12 mouse cellular contexts compared by ENCODE assay signal in genomic region chr1:83101891-83102290, GRCm38 (mm10). TPM values are rescaled to one million over a fixed set of nuclear protein-coding genes. Genes with fewer than 3 reads are reported as not detected.
A peak's percentile ranks its signal among the peaks of the same experiment; 100 is the strongest.
DNase-seq lines count a peak whose midpoint lies in the region; ATAC-seq and TF ChIP-seq lines count a peak whose summit lies in the region.
"Had no signal": no experiment of that assay in that cellular context is flagged by ENCODE, and none has a peak within 500 bp of the region (broad histone marks: within the 10 kb centered on the region; RNA-seq: fewer than 3 reads in every experiment).

No protein-coding gene starts in this region.

- H3K9ac ChIP-seq in lung, embryonic 15.5 days = no peak overlapping the region
- H3K9ac ChIP-seq in kidney, postnatal 0 days (ENCODE audit: low read depth, low read length) = no peak overlapping the region
- H3K9ac ChIP-seq: liver, embryonic 14.5 days had no signal

- TF ChIP-seq POLR2A in lung, adult 2 months (IDR thresholded peaks at IDR 0.05; ENCODE audit: borderline replicate concordance, extremely low read depth, low read depth, low read length) = no peak

- H3K9me3 ChIP-seq in lung, embryonic 15.5 days = no peaks in the 10 kb centered on the region
- H3K9me3 ChIP-seq in kidney, postnatal 0 days (replicated peaks; ENCODE audit: low read length) = no peaks in the 10 kb centered on the region

- no peaks in the 10 kb centered on the region for H3K27me3 ChIP-seq in lung, embryonic 15.5 days
- H3K27me3 ChIP-seq in kidney, postnatal 0 days (ENCODE audit: insufficient read depth, low read length) = no peaks in the 10 kb centered on the region

- H3K4me1 ChIP-seq in lung, embryonic 15.5 days = peaks cover 7% of the 10 kb centered on the region; the same call in 1 of the 2 replicates
- no peaks in the 10 kb centered on the region; the same call in 1 of the 2 replicates for H3K4me1 ChIP-seq in lung, adult 2 months (ENCODE audit: control insufficient read depth, insufficient read depth, low read length)
- no peaks in the 10 kb centered on the region for H3K4me1 ChIP-seq in kidney, postnatal 0 days (replicated peaks; ENCODE audit: insufficient read depth, low read length)

- H3K27ac ChIP-seq in lung, embryonic 15.5 days = 0 out of 2 replicates have a peak overlapping the region, but pooled peaks have one; percentile 10
- H3K27ac ChIP-seq in kidney, postnatal 0 days = no peak overlapping the region
- H3K27ac ChIP-seq: liver, embryonic 14.5 days had no signal

- ATAC-seq in lung, embryonic 15.5 days (ENCODE audit: borderline replicate concordance, extremely low read depth, low FRiP score, low TSS enrichment) = no peak
- no peak for ATAC-seq in kidney, postnatal 0 days (replicated peaks; ENCODE audit: low FRiP score, low read depth)

- no peaks in the 10 kb centered on the region for H3K36me3 ChIP-seq in lung, embryonic 15.5 days
- no peaks in the 10 kb centered on the region for H3K36me3 ChIP-seq in kidney, postnatal 0 days (ENCODE audit: insufficient read depth, low read length)

- intact Hi-C loops in heart, postnatal 14 days (cut with DNase I) = no loop called here

- no peak overlapping the region for H3K4me2 ChIP-seq in lung, embryonic 15.5 days
- H3K4me2 ChIP-seq in kidney, postnatal 0 days (ENCODE audit: low read length) = no peak overlapping the region

- no peak for TF ChIP-seq CTCF in lung, adult 2 months (IDR thresholded peaks at IDR 0.05; ENCODE audit: insufficient read depth, low read length)
- TF ChIP-seq CTCF in kidney, postnatal 0 days (IDR thresholded peaks at IDR 0.05; ENCODE audit: low read depth) = no peak

- no peak overlapping the region for H3K4me3 ChIP-seq in lung, embryonic 15.5 days
- H3K4me3 ChIP-seq in lung, adult 2 months (replicated peaks; ENCODE audit: extremely low read depth, low read depth, low read length) = no peak overlapping the region
- no peak overlapping the region for H3K4me3 ChIP-seq in kidney, postnatal 0 days (replicated peaks; ENCODE audit: low read depth, low read length)

- DNase-seq in embryo, embryonic 11 days = peak; percentile 35
- no peak for DNase-seq in embryo, embryonic 9.5 days (ENCODE audit: extremely low spot score)
- no peak for DNase-seq in lung, adult 2 months
- DNase-seq in brain, adult 2 months (ENCODE audit: low read depth, low spot score) = peak; percentile 49
- peak; percentile 84 for DNase-seq in kidney, postnatal 0 days (ENCODE audit: low spot score)
- no peak for DNase-seq in ovary, adult 18-20 months (ENCODE audit: low spot score)
- no peak for DNase-seq in heart, postnatal 14 days
- DNase-seq: cerebellum, adult 11-12 months had no signal

- WGBS in lung, embryonic 15.5 days = 14% methylated on average over 3 of the region's 3 CpGs
- 27% methylated on average over 3 of the region's 3 CpGs for WGBS in lung, adult 2 months
- 24% methylated on average over 3 of the region's 3 CpGs for WGBS in kidney, postnatal 0 days

RNA-seq across cellular contexts. Expression of gene Ccl20, which starts 14.7 kb away (rescaled TPM):
- polyA plus RNA-seq in lung, embryonic 15.5 days (2015; fragmentation: Nextera tagmentation; extraction: Ambion mirVana) = not detected in 2 replicates
- polyA plus RNA-seq in lung, adult 2 months (2012; rRNA removed) = 0.32 and 0.42 TPM in 2 replicates
- polyA plus RNA-seq in kidney, postnatal 0 days (2015; fragmentation: Nextera tagmentation; extraction: Ambion mirVana) = 0.46 and 1.5 TPM in 2 replicates
- total RNA-seq in heart, postnatal 14 days (2021) = not detected
- total RNA-seq: heart, adult 8-10 months; layer of hippocampus, postnatal 25 days had no signal

RNA-seq across cellular contexts. Expression of gene Krtap28-13, which starts 41.2 kb away (rescaled TPM):
- polyA plus RNA-seq in lung, embryonic 15.5 days (2015; fragmentation: Nextera tagmentation; extraction: Ambion mirVana) = not detected in 2 replicates
- polyA plus RNA-seq in lung, adult 2 months (2012; rRNA removed) = 0.11 and 0.12 TPM in 2 replicates
- not detected in 2 replicates for polyA plus RNA-seq in kidney, postnatal 0 days (2015; fragmentation: Nextera tagmentation; extraction: Ambion mirVana)
- not detected for total RNA-seq in heart, postnatal 14 days (2021)
- total RNA-seq: heart, adult 8-10 months; layer of hippocampus, postnatal 25 days had no signal
- polyA plus RNA-seq: liver, embryonic 14.5 days had no signal

RNA-seq across cellular contexts. Expression of gene A030005K14Rik, which starts 42.7 kb away (rescaled TPM):
- polyA plus RNA-seq in lung, embryonic 15.5 days (2015; fragmentation: Nextera tagmentation; extraction: Ambion mirVana) = not detected in 2 replicates
- not detected in 2 replicates for polyA plus RNA-seq in lung, adult 2 months (2012; rRNA removed)
- polyA plus RNA-seq in kidney, postnatal 0 days (2015; fragmentation: Nextera tagmentation; extraction: Ambion mirVana) = not detected in 2 replicates
- total RNA-seq in heart, postnatal 14 days (2021) = not detected
- total RNA-seq: heart, adult 8-10 months; layer of hippocampus, postnatal 25 days had no signal
- polyA plus RNA-seq: liver, embryonic 14.5 days had no signal

RNA-seq across cellular contexts. Expression of gene Gm47969, which starts 57.2 kb away (rescaled TPM):
- not detected in 2 replicates for polyA plus RNA-seq in lung, embryonic 15.5 days (2015; fragmentation: Nextera tagmentation; extraction: Ambion mirVana)
- polyA plus RNA-seq in lung, adult 2 months (2012; rRNA removed) = 0.57 and 0.66 TPM in 2 replicates
- polyA plus RNA-seq in kidney, postnatal 0 days (2015; fragmentation: Nextera tagmentation; extraction: Ambion mirVana) = not detected in 2 replicates
- not detected for total RNA-seq in heart, postnatal 14 days (2021)
- total RNA-seq: heart, adult 8-10 months; layer of hippocampus, postnatal 25 days had no signal
- polyA plus RNA-seq: liver, embryonic 14.5 days had no signal

RNA-seq across cellular contexts. Expression of gene Daw1, which starts 57.7 kb away (rescaled TPM):
- 0.36 and 0.78 TPM in 2 replicates for polyA plus RNA-seq in lung, embryonic 15.5 days (2015; fragmentation: Nextera tagmentation; extraction: Ambion mirVana)
- 1.5 and 2.1 TPM in 2 replicates for polyA plus RNA-seq in lung, adult 2 months (2012; rRNA removed)
- 0.38 and 0.55 TPM in 2 replicates for polyA plus RNA-seq in kidney, postnatal 0 days (2015; fragmentation: Nextera tagmentation; extraction: Ambion mirVana)
- total RNA-seq in heart, postnatal 14 days (2021) = not detected
- total RNA-seq: heart, adult 8-10 months had no signal
- polyA plus RNA-seq: liver, embryonic 14.5 days had no signal

Comparison
In these comparisons a context has a peak if more than half of its experiments do, and no peak if none do; other contexts are left out.
1. DNase-seq: peak in embryo, embryonic 11 days (single experiment), brain, adult 2 months (single experiment) and kidney, postnatal 0 days (single experiment); none in embryo, embryonic 9.5 days (single experiment), lung, adult 2 months (single experiment), ovary, adult 18-20 months (single experiment) and heart, postnatal 14 days (0 of 2).